Mouse (Mus musculus) olfactory bulb, adult 2 months (tissue): Measurements from ENCODE around the gene Spocd1.

ENCODE experiments used
- CTCF ChIP-seq: fragments of 200-500 bp; IDR thresholded peaks from 2 replicates; pipeline ENCODE4 v1.5.1; 2012; ENCODE audit warnings: low read depth, mild to moderate bottlenecking, low read length, moderate library complexity; ENCODE audit not compliant: insufficient read depth
- POLR2A ChIP-seq: fragments of 200-500 bp; IDR thresholded peaks from 2 replicates; pipeline ENCODE4 v1.6.1; 2012; ENCODE audit warnings: mild to moderate bottlenecking, low read depth, low read length, moderate library complexity; ENCODE audit not compliant: insufficient read depth

GRCm38 (mm10) chr4:129884041-129884930, 44.8 kb upstream of the Spocd1 start:
- no peak for TF ChIP-seq CTCF
- TF ChIP-seq POLR2A: no peak
